In the genomic region with DNA sequence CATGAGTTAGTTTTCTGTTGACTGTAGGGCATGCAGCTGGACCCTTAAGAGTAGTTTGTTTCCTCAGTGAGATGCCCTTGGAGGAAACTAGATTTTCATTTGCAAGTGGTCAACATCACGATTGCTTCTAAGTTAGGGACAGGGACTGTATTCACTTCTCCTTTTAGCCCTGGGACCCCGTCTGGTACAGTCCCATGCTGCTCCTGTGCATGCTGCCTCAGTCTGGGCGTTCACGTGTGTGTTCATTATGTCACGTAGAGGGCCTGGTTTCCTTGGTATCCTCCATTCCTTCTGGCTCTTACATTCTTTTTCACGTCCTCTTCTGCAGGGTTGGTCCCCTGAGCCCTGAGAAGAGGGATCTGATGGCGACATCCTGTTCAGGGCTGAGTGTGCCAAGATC, we compare ENCODE assay signal across 16 mouse cellular contexts.
"Had no signal": no experiment of that assay in that cellular context is flagged by ENCODE, and none has a peak within 500 bp of the region (broad histone marks: within the 10 kb centered on the region; RNA-seq: fewer than 3 reads in every experiment).

No protein-coding gene starts in this region.

- H3K4me1 ChIP-seq: lung, embryonic 15.5 days; megakaryocyte, embryonic 14.5 days; midbrain, embryonic 13.5 days; midbrain, embryonic 15.5 days; neural tube, embryonic 12.5 days; stomach, embryonic 15.5 days had no signal

- DNase-seq: lung, postnatal 14 days; lung, postnatal 36 days; right cerebral cortex, postnatal 14 days; thymus, adult 2 months; thymus, postnatal 25 days; thymus, postnatal 4 days had no signal

- H3K27me3 ChIP-seq: lung, embryonic 15.5 days; megakaryocyte, embryonic 14.5 days; midbrain, embryonic 13.5 days; midbrain, embryonic 15.5 days; neural tube, embryonic 12.5 days; stomach, embryonic 15.5 days had no signal

- H3K36me3 ChIP-seq: lung, embryonic 15.5 days; midbrain, embryonic 13.5 days; midbrain, embryonic 15.5 days; neural tube, embryonic 12.5 days; stomach, embryonic 15.5 days had no signal

- H3K4me2 ChIP-seq: lung, embryonic 15.5 days; midbrain, embryonic 11.5 days; midbrain, embryonic 13.5 days; midbrain, embryonic 15.5 days; neural tube, embryonic 12.5 days; stomach, embryonic 15.5 days had no signal

- H3K4me3 ChIP-seq: lung, embryonic 15.5 days; megakaryocyte, embryonic 14.5 days; midbrain, embryonic 13.5 days; midbrain, embryonic 15.5 days; neural tube, embryonic 12.5 days; stomach, embryonic 15.5 days had no signal

- H3K27ac ChIP-seq: lung, embryonic 15.5 days; macrophage; midbrain, embryonic 13.5 days; midbrain, embryonic 15.5 days; neural tube, embryonic 12.5 days; stomach, embryonic 15.5 days; stomach, postnatal 0 days had no signal

- ATAC-seq: lung, postnatal 0 days; midbrain, embryonic 13.5 days; midbrain, embryonic 15.5 days had no signal

- H3K9ac ChIP-seq: lung, embryonic 15.5 days; midbrain, embryonic 13.5 days; midbrain, embryonic 15.5 days; neural tube, embryonic 12.5 days; stomach, embryonic 15.5 days had no signal

- H3K9me3 ChIP-seq: lung, embryonic 15.5 days; neural tube, embryonic 12.5 days; stomach, embryonic 15.5 days had no signal
